Mouse (Mus musculus): Measurements from ENCODE around the gene Tmem170. TPM values are rescaled to one million over a fixed set of nuclear protein-coding genes. Genes with fewer than 3 reads are reported as not detected.

Tmem170 gene
- polyA plus RNA-seq, 1 experiment from 2014 or later, result 3.9 TPM

DNA sequence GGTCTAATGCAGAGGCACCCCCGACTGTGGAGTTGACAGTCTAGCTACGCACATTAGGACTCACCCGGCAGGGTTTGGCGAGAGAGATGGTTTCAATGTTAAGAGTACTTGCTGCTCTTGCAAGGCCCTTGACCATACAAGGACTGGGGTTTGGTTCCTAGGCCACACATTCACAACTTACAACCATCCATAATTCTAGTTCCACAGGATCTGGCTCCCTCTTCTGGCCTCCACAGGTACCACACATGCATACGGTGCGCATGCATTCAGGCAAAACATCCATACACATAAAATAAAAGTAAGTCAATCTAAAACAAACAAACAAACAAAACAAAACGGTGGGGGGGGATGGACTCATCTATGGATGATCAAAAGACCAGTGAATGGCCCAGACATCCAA, 18.4 kb upstream of the Tmem170 start:
- Histone ChIP-seq H3K4me3 (replicated peaks) (no peak overlapping the region), H3K4me1 (peaks cover 8% of the 10 kb centered on the region), H3K9me3 (replicated peaks) (no peaks in the 10 kb centered on the region), H3K4me2 (no peak overlapping the region), H3K27me3 (replicated peaks) (peaks cover 25% of the 10 kb centered on the region), H3K27ac (replicated peaks) (no peak overlapping the region), H3K36me3 (no peaks in the 10 kb centered on the region), H3K9ac (replicated peaks) (no peak overlapping the region)
- ATAC-seq (ENCODE audit: low FRiP score), result no peak
- 92% methylated on average over 7 of the region's 7 CpGs for WGBS

DNA sequence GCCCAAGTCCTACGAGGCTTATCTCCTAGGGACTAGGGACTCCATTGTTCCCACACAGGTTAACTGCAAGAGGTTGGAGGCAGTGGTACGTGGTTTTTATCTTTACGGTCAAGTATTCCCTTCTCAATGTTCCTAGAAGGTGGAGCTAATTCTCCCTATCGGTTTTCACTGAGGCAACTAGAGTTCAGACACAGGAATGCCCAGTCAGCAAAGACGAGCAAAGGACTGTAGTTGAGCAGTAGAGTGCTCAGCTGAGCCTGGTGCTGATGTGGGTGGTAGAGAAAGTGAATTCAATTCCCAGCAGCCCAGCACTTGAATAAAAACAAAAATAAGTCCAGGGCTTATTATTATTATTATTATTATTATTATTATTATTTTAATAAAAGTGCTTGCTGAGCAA, 16.1 kb upstream of the Tmem170 start:
- Histone ChIP-seq H3K27me3 (replicated peaks) (peaks cover 42% of the 10 kb centered on the region), H3K36me3 (no peaks in the 10 kb centered on the region)

DNA sequence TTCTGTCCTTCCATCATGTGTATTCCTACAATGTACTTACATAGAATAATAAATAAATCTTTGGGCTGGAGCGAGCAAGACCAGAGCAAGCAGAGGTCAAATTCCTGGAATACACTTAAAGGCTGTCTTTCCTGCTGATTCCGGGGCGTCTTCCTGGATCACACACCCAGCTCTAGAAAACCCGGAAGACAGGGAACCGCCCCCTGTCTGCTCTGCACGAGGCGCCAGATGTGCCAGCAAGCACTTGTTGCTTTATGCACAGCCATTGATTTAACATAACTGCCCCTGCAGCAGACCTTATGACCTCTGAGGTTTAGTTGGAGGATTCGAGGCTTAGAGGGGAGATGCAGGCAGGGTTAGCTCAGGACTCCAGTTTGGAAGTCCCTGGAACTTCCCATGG, 15.4 kb upstream of the Tmem170 start:
- Histone ChIP-seq H3K36me3 (no peaks in the 10 kb centered on the region), H3K27ac (replicated peaks) (no peak overlapping the region), H3K27me3 (replicated peaks) (peaks cover 42% of the 10 kb centered on the region), H3K4me3 (replicated peaks) (no peak overlapping the region), H3K9ac (replicated peaks) (no peak overlapping the region), H3K9me3 (replicated peaks) (no peaks in the 10 kb centered on the region), H3K4me1 (peaks cover 14% of the 10 kb centered on the region), H3K4me2 (no peak overlapping the region)
- 45% methylated on average over 8 of the region's 8 CpGs for WGBS
- ATAC-seq (ENCODE audit: low FRiP score), result no peak

More for the DNA sequence above, 16.1 kb upstream of the Tmem170 start:
- peaks cover 14% of the 10 kb centered on the region for H3K4me1 ChIP-seq
- 69% methylated on average over 5 of the region's 5 CpGs for WGBS
- no peak for ATAC-seq (ENCODE audit: low FRiP score)
- no peak overlapping the region for H3K27ac ChIP-seq (replicated peaks)
- H3K9me3 ChIP-seq (replicated peaks), result no peaks in the 10 kb centered on the region
- H3K4me3 ChIP-seq (replicated peaks), result no peak overlapping the region
- no peak overlapping the region for H3K4me2 ChIP-seq
- H3K9ac ChIP-seq (replicated peaks), result no peak overlapping the region

DNA sequence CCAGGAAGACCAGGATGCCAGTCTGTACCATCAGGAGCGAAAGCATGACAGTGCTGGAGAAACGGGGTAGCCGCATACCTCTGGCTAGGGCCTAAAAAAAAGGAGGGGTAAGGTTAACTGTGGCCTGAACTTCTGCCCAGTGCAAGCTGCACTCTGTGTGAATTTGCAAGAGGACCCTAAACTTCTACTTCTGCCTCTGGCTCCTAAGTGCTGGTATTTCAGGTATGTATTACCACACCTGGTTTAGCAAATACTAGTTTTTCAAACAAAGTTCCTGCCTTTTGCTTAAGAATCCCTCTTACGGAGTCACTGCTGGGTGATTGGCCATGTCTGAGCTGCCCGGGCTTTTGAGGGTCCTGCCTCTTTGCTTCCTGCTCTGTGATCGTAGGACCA, 14.4 kb upstream of the Tmem170 start:
- Histone ChIP-seq H3K36me3 (no peaks in the 10 kb centered on the region), H3K27me3 (replicated peaks) (peaks cover 42% of the 10 kb centered on the region), H3K4me3 (replicated peaks) (peak overlapping the region; percentile 36; the same call in 1 of the 2 replicates), H3K4me1 (peaks cover 14% of the 10 kb centered on the region), H3K27ac (replicated peaks) (no peak overlapping the region), H3K9ac (replicated peaks) (no peak overlapping the region), H3K9me3 (replicated peaks) (no peaks in the 10 kb centered on the region), H3K4me2 (peak overlapping the region; percentile 68; the same call in 1 of the 2 replicates)
- peak; percentile 21; the same call in 1 of the 2 replicates for ATAC-seq (ENCODE audit: low FRiP score)
- WGBS, result 54% methylated on average over 6 of the region's 6 CpGs

DNA sequence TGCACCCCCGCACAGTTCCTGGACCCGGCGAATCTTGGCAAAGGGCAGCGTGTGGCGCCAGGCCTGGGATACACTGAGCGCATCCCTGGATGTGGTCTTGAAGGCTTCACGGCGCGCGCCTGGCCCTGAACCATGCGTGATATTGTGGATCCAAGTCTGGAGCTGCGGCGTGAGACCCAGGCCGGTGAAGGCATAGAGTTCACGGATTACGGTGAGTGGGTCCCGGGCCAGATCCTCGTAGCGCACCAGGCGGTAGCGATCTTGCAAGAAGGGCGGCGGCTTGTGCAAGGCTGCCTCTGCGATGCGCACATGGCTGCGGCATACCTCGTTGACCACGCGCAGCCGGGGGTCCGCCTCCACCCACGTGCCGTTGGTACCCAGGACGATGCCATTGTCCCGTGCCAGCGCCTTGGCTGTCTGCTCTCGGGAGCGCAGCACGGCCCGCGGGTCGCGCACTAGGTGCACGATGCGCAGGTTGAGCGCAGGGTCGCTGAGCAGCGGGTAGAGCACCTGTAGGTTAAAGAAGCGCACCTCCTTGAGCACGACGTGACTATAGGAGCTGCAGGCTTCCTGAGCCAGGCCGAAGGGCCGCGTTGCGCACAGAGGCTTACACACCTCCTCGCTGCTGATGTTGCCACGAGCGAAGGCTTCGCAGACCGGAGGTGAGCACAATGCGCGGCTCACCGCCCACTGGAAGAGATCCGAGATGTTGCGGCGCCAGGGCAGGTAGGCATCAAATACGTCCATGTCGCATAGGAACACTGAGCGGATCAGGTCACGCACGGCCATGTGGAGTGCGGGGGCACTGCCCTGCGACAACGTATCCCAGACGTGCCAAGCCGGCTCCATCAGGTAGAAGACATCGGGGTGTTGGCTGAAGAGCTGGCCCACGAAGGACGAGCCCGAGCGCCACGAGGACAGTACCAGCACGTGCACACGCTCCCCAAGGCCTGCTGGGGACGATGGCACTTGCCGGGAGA, 13.7 kb upstream of the Tmem170 start:
- H3K27me3 ChIP-seq (replicated peaks), result peaks cover 42% of the 10 kb centered on the region
- peak; percentile 55; the same call in 1 of the 2 replicates for ATAC-seq (ENCODE audit: low FRiP score)
- WGBS, result 11% methylated on average over 86 of the region's 86 CpGs

DNA sequence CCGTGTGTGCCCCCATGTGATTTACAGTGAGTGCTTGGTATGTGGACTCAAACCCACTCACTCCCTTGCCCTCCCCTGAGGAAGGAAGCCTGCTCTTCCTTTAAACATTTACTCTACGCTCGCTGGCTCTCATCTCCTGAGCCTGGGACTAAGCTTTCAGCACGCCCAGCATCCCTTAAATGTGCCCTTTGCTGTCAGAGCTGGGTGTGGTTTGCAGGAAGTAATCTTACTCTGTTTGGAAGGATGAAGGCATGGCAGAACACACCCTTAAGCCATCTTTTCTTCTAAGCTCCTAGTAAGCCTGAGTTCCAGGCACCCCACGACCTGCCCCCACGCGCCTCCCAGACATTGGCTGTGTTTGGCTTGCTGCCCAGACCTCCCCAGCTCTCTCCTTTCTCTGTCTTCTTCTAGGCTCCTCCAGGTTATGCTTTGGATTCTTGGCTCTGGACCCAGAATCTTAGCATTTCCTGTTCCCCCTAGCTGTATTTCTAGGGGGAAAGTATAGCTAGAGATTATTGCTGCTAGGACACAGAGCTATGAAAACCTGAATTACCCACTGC, 11.6 kb upstream of the Tmem170 start:
- no peak for ATAC-seq (ENCODE audit: low FRiP score)
- H3K27ac ChIP-seq (replicated peaks), result no peak overlapping the region
- peaks cover 14% of the 10 kb centered on the region for H3K4me1 ChIP-seq
- 57% methylated on average over 7 of the region's 7 CpGs for WGBS
- H3K36me3 ChIP-seq, result no peaks in the 10 kb centered on the region
- no peaks in the 10 kb centered on the region for H3K9me3 ChIP-seq (replicated peaks)
- no peak overlapping the region for H3K9ac ChIP-seq (replicated peaks)
- H3K4me3 ChIP-seq (replicated peaks), result no peak overlapping the region
- peaks cover 42% of the 10 kb centered on the region for H3K27me3 ChIP-seq (replicated peaks)
- no peak overlapping the region for H3K4me2 ChIP-seq

More for the DNA sequence above, 13.7 kb upstream of the Tmem170 start:
- no peaks in the 10 kb centered on the region for H3K36me3 ChIP-seq
- H3K4me2 ChIP-seq, result peak overlapping the region; percentile 68
- no peaks in the 10 kb centered on the region for H3K9me3 ChIP-seq (replicated peaks)
- H3K4me3 ChIP-seq (replicated peaks), result peak overlapping the region; percentile 36
- H3K27ac ChIP-seq (replicated peaks), result no peak overlapping the region
- peak overlapping the region; percentile 24; the same call in 1 of the 2 replicates for H3K9ac ChIP-seq (replicated peaks)
- H3K4me1 ChIP-seq, result peaks cover 14% of the 10 kb centered on the region

DNA sequence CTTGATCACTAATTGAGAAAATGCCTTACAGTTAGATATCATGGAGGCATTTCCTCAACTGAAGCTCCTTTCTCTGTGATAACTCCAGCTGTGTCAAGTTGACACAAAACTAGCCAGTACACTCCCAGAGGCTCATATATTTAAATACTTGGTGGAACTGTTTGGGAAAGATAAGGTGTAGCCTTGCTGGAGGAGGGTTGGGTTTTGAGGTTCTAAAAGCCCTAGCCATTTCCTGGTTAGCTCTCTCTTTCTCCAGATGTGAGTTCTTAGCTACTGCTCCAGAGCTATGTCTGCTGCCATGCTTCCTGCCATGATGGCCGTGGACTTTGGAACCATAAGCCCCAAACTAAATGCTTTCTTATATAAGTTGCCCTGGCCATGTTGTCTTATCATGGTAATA, 10.9 kb upstream of the Tmem170 start:
- no peak overlapping the region for H3K27ac ChIP-seq (replicated peaks)
- WGBS, result 85% methylated on average over 1 of the region's 1 CpGs
- H3K4me2 ChIP-seq, result no peak overlapping the region
- H3K36me3 ChIP-seq, result no peaks in the 10 kb centered on the region
- peaks cover 14% of the 10 kb centered on the region for H3K4me1 ChIP-seq
- ATAC-seq (ENCODE audit: low FRiP score), result no peak
- H3K4me3 ChIP-seq (replicated peaks), result no peak overlapping the region
- H3K9ac ChIP-seq (replicated peaks), result no peak overlapping the region
- no peaks in the 10 kb centered on the region for H3K9me3 ChIP-seq (replicated peaks)
- peaks cover 41% of the 10 kb centered on the region for H3K27me3 ChIP-seq (replicated peaks)

DNA sequence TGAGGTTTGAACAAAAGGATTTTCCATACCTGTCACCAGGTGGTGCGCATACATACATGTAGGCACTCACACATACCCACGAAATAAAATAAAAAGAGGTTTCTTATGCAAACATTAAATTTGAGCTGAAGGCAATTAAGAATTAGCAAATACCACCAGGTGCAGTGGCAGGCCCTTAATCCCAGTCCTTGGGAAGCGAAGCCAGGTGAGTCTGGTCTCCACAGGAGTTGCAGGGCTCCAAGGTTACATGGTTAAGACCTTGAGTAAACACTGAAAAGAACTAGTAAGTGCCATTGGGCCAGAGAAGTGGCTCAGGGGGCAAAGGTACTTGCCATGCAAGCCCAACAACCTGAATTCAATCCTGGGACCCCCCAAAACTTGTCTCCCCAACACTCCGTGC, 7.1 kb upstream of the Tmem170 start:
- H3K9me3 ChIP-seq (replicated peaks), result no peaks in the 10 kb centered on the region
- H3K9ac ChIP-seq (replicated peaks), result no peak overlapping the region
- peaks cover 7% of the 10 kb centered on the region for H3K27me3 ChIP-seq (replicated peaks)
- H3K4me3 ChIP-seq (replicated peaks), result no peak overlapping the region
- no peak overlapping the region for H3K4me2 ChIP-seq
- H3K27ac ChIP-seq (replicated peaks), result no peak overlapping the region
- WGBS, result 89% methylated on average over 4 of the region's 4 CpGs
- ATAC-seq (ENCODE audit: low FRiP score), result no peak
- 0 out of 2 replicates have a peak, but pooled peaks cover 3% of the 10 kb centered on the region for H3K4me1 ChIP-seq
- no peaks in the 10 kb centered on the region for H3K36me3 ChIP-seq

DNA sequence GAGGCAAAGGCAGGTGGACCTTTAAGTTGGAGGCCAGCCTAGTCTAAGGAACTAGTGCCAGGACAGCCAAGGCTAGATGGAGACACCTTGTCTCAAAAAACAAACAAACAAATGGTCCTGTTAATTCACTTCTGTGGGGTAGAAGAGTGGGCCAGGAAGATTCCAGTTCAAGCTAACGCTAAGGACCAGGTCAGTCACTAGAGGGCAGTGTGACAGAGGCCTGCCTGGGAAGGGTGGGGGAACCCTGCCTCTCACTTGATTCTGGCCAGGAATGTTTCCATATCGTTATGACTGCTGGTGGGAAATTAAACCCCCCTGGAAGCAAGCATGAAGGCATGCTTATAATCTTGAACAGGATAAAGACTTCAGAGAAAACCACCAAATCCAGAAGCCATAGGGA, 5.0 kb upstream of the Tmem170 start:
- Histone ChIP-seq H3K27me3 (replicated peaks) (no peaks in the 10 kb centered on the region), H3K4me2 (no peak overlapping the region), H3K27ac (replicated peaks) (no peak overlapping the region), H3K36me3 (no peaks in the 10 kb centered on the region), H3K4me1 (peaks cover 4% of the 10 kb centered on the region; the same call in 1 of the 2 replicates), H3K9ac (replicated peaks) (no peak overlapping the region), H3K9me3 (replicated peaks) (no peaks in the 10 kb centered on the region), H3K4me3 (replicated peaks) (no peak overlapping the region)
- no peak for ATAC-seq (ENCODE audit: low FRiP score)
- 0% methylated on average over 2 of the region's 2 CpGs for WGBS

DNA sequence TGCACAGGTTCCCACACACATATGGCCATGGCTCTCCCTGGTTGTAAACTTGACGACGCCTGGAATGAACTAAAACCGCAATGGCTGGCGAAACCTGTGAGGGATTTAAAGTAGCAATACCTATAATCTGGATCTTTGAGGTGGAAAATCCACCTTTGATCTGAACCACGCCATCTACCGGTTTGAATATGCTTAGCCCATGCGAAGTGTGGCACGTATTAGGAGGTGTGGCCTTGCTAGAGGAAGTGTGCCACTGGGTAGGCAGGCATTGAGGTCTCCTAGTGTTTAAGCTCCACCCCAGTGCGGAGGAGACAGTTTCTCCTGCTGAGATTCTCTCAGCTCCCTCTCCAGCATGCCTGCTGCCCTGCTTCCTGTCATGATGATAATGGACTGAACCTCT, 1.2 kb upstream of the Tmem170 start:
- peaks cover 9% of the 10 kb centered on the region; the same call in 1 of the 2 replicates for H3K4me1 ChIP-seq
- no peak for ATAC-seq (ENCODE audit: low FRiP score)
- 69% methylated on average over 9 of the region's 9 CpGs for WGBS

DNA sequence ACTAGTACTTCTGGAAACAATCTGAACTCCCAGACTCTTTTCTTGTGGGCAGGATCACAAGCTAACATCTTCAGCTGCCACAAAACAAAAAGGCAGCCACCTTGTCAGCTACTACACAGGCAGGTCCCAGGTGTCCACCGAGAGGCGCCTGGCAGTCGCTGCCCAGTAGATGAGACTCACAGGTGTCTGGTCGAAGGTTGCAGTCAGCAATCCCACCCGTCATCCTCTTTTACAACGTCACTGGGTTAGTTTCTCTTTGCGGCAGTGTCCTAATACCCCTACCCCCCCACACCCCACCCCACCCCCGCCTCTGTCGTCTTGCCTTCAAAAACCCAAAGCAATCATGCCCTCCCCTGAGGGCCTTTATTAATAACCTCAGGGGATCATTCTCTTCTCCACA, 792 bp downstream of the Tmem170 start:
- Histone ChIP-seq H3K27ac (replicated peaks) (no peak overlapping the region), H3K27me3 (replicated peaks) (no peaks in the 10 kb centered on the region), H3K4me2 (peak overlapping the region; percentile 80), H3K36me3 (no peaks in the 10 kb centered on the region), H3K4me3 (replicated peaks) (peak overlapping the region; percentile 93), H3K9ac (replicated peaks) (peak overlapping the region; percentile 73), H3K9me3 (replicated peaks) (no peaks in the 10 kb centered on the region), H3K4me1 (peaks cover 9% of the 10 kb centered on the region; the same call in 1 of the 2 replicates)
- 26% methylated on average over 9 of the region's 9 CpGs for WGBS
- ATAC-seq (ENCODE audit: low FRiP score), result no peak

More for the DNA sequence above, 1.2 kb upstream of the Tmem170 start:
- H3K4me3 ChIP-seq (replicated peaks), result no peak overlapping the region
- H3K9ac ChIP-seq (replicated peaks), result no peak overlapping the region
- no peak overlapping the region for H3K27ac ChIP-seq (replicated peaks)
- H3K27me3 ChIP-seq (replicated peaks), result no peaks in the 10 kb centered on the region
- H3K9me3 ChIP-seq (replicated peaks), result no peaks in the 10 kb centered on the region
- no peaks in the 10 kb centered on the region for H3K36me3 ChIP-seq
- no peak overlapping the region for H3K4me2 ChIP-seq

DNA sequence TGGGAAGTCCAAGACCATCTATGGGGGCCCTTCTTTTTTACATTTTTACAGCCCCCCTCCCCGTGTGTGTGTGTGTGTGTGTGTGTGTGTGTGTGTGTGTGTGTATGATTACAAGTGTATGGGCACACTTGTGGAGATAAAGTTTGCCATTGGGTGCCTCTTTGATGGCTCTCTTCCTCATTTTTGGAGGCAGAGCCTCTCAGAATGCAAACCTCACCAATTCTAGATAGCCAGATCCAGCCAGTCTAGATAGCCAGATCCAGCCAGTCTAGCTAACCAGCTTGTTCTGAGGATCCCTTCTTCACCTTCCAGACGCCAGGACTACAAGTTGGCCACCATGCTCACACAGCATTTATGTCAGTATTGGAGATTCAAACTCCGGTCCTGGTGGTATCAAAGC, 5.3 kb downstream of the Tmem170 start:
- Histone ChIP-seq H3K27me3 (replicated peaks) (no peaks in the 10 kb centered on the region), H3K27ac (replicated peaks) (no peak overlapping the region), H3K9ac (replicated peaks) (no peak overlapping the region), H3K4me2 (no peak overlapping the region), H3K4me3 (replicated peaks) (no peak overlapping the region), H3K4me1 (peaks cover 5% of the 10 kb centered on the region; the same call in 1 of the 2 replicates), H3K36me3 (no peaks in the 10 kb centered on the region), H3K9me3 (replicated peaks) (no peaks in the 10 kb centered on the region)
- no peak for ATAC-seq (ENCODE audit: low FRiP score)
- 92% methylated on average over 3 of the region's 3 CpGs for WGBS

All from neural tube, embryonic 15.5 days (tissue).